21 mouse cellular contexts compared by ENCODE assay signal in genomic region chr12:17789486-17789885, GRCm38 (mm10).
A peak's percentile ranks its signal among the peaks of the same experiment; 100 is the strongest.
DNase-seq lines count a peak whose midpoint lies in the region; TF ChIP-seq lines count a peak whose summit lies in the region.
"Had no signal": no experiment of that assay in that cellular context is flagged by ENCODE, and none has a peak within 500 bp of the region (broad histone marks: within the 10 kb centered on the region; RNA-seq: fewer than 3 reads in every experiment).

No protein-coding gene starts in this region.

- no peaks in the 10 kb centered on the region for H3K79me2 ChIP-seq in CH12.LX (replicated peaks; ENCODE audit: control insufficient read depth, extremely low read depth, insufficient read depth, poor library complexity, severe bottlenecking)

- H3K9ac ChIP-seq in CH12.LX (ENCODE audit: insufficient read depth, low read depth), result no peak overlapping the region
- H3K9ac ChIP-seq: forebrain, embryonic 15.5 days; heart, embryonic 15.5 days; limb, embryonic 12.5 days; liver, embryonic 13.5 days; midbrain, embryonic 15.5 days had no signal

- H3K4me2 ChIP-seq in CH12.LX (ENCODE audit: insufficient read depth, low read depth, poor library complexity, severe bottlenecking), result no peak overlapping the region
- H3K4me2 ChIP-seq: forebrain, embryonic 15.5 days; heart, embryonic 15.5 days; limb, embryonic 12.5 days; liver, embryonic 13.5 days; midbrain, embryonic 15.5 days had no signal

- TF ChIP-seq RAD21 in CH12.LX (IDR thresholded peaks at IDR 0.05; ENCODE audit: low read depth, low read length), result no peak

- TF ChIP-seq CTCF in gastrocnemius, adult 2 months (IDR thresholded peaks at IDR 0.05), result peak; percentile 37; the same call in 1 of the 2 replicates
- TF ChIP-seq CTCF in layer of hippocampus, adult 2 months (conservative IDR thresholded peaks at IDR 0.05), result peak; percentile 60
- peak; percentile 13 to 50; a peak in 2 of 4 replicates for TF ChIP-seq CTCF in CH12.LX (conservative IDR thresholded peaks at IDR 0.05 in 1 of 2, IDR thresholded peaks at IDR 0.05 in 1 of 2; ENCODE audit: low read depth in 2 of 2, low read length in 2 of 2)

- H3K27me3 ChIP-seq in CH12.LX (replicated peaks), result no peaks in the 10 kb centered on the region
- H3K27me3 ChIP-seq: forebrain, embryonic 15.5 days; heart, embryonic 15.5 days; limb, embryonic 12.5 days; liver, embryonic 13.5 days; midbrain, embryonic 15.5 days had no signal

- dilution Hi-C loops in CH12.LX (cut with MboI; ENCODE audit: extremely low pct_ligation_motif_present, extremely low pct_unique_long_range_greater_than_20kb, low sequenced_read_pairs), result no loop called here

- no peak for TF ChIP-seq EP300 in CH12.LX (IDR thresholded peaks at IDR 0.05; ENCODE audit: low read length)

- H3K27ac ChIP-seq in gastrocnemius, adult 2 months, result no peak overlapping the region
- H3K27ac ChIP-seq in layer of hippocampus, adult 2 months, result no peak overlapping the region
- no peak overlapping the region for H3K27ac ChIP-seq in CH12.LX (ENCODE audit: insufficient read depth, low read depth)
- H3K27ac ChIP-seq: embryonic facial prominence, embryonic 10.5 days; forebrain, embryonic 15.5 days; heart, embryonic 15.5 days; limb, embryonic 12.5 days; liver, embryonic 13.5 days; midbrain, embryonic 15.5 days had no signal

- in situ Hi-C loops in CH12.LX (cut with MboI; ENCODE audit: low pct_ligation_motif_present, low pct_unique_long_range_greater_than_20kb, low sequenced_read_pairs), result loop anchor here (10.0 kb wide), 1 partner anchor 425 kb away; no protein-coding TSS in a partner anchor

- H3K4me3 ChIP-seq in gastrocnemius, adult 2 months, result no peak overlapping the region
- H3K4me3 ChIP-seq in layer of hippocampus, adult 2 months, result no peak overlapping the region
- no peak overlapping the region for H3K4me3 ChIP-seq in CH12.LX (replicated peaks in 1 of 3; ENCODE audit: low read depth in 2 of 3, low read length in 2 of 3, poor library complexity in 1 of 3)
- H3K4me3 ChIP-seq: embryonic facial prominence, embryonic 10.5 days; forebrain, embryonic 15.5 days; heart, embryonic 15.5 days; limb, embryonic 12.5 days; liver, embryonic 13.5 days; midbrain, embryonic 15.5 days; myocyte had no signal

- peaks cover 0 to 2% of the 10 kb centered on the region in 2 experiments for H3K36me3 ChIP-seq in CH12.LX (replicated peaks in 1 of 2; ENCODE audit: control insufficient read depth in 1 of 2, insufficient read depth in 1 of 2, low read length in 1 of 2)
- H3K36me3 ChIP-seq: forebrain, embryonic 15.5 days; heart, embryonic 15.5 days; midbrain, embryonic 15.5 days had no signal

- H3K9me3 ChIP-seq in CH12.LX (replicated peaks; ENCODE audit: low read length), result no peaks in the 10 kb centered on the region
- H3K9me3 ChIP-seq: embryonic facial prominence, embryonic 10.5 days; forebrain, embryonic 15.5 days; heart, embryonic 15.5 days; limb, embryonic 12.5 days; liver, embryonic 13.5 days; midbrain, embryonic 15.5 days had no signal

- DNase-seq in gastrocnemius, adult 2 months, result no peak
- DNase-seq in gastrocnemius, postnatal 14 days, result no peak
- no peak for DNase-seq in layer of hippocampus, adult 2 months (ENCODE audit: low spot score in 2 of 2)
- no peak for DNase-seq in layer of hippocampus, adult 18-20 months (ENCODE audit: low spot score in 2 of 2)
- DNase-seq in lung, postnatal 36 days, result peak; percentile 25
- no peak for DNase-seq in lung, postnatal 14 days
- peak; percentile 6 for DNase-seq in CH12.LX (ENCODE audit: extremely low read depth)
- DNase-seq in right cerebral cortex, postnatal 4 days, result no peak
- DNase-seq: adrenal gland, adult 2 months; cerebellum, adult 11-12 months; cerebellum, postnatal 10 days; gastrocnemius, postnatal 36 days; kidney, adult 2 months; kidney, postnatal 10 days; liver, embryonic 13.5 days had no signal

- peaks cover 0 to 3% of the 10 kb centered on the region in 2 experiments; a peak in 1 of 4 replicates for H3K4me1 ChIP-seq in CH12.LX (ENCODE audit: control insufficient read depth in 1 of 2, insufficient read depth in 2 of 2)
- H3K4me1 ChIP-seq: embryonic facial prominence, embryonic 10.5 days; forebrain, embryonic 15.5 days; heart, embryonic 15.5 days; limb, embryonic 12.5 days; liver, embryonic 13.5 days; midbrain, embryonic 15.5 days had no signal

- no peak for TF ChIP-seq POLR2A in CH12.LX (IDR thresholded peaks at IDR 0.05; ENCODE audit: low read depth, low read length)

- intact Hi-C loops in gastrocnemius, adult 2 months (cut with DNase I), result no loop called here
- intact Hi-C loops in gastrocnemius, postnatal 14 days (cut with DNase I; ENCODE audit: low total_unique reads), result no loop called here

TF ChIP-seq in CH12.LX, 34 proteins besides CTCF, POLR2A, EP300 and RAD21:
- TF ChIP-seq ETS1 (conservative IDR thresholded peaks at IDR 0.05; ENCODE audit: low read depth, low read length), result no peak
- no peak for TF ChIP-seq SMC3 (IDR thresholded peaks at IDR 0.05; ENCODE audit: low read depth, low read length)
- no peak for TF ChIP-seq SIN3A (IDR thresholded peaks at IDR 0.05; ENCODE audit: low read length)
- no peak for TF ChIP-seq USF2 (conservative IDR thresholded peaks at IDR 0.05; ENCODE audit: low read depth, low read length)
- no peak for TF ChIP-seq MYC (IDR thresholded peaks at IDR 0.05; ENCODE audit: low read depth, low read length)
- TF ChIP-seq POLR2AphosphoS2 (IDR thresholded peaks at IDR 0.05; ENCODE audit: low read depth, low read length), result no peak
- no peak for TF ChIP-seq CHD1 (IDR thresholded peaks at IDR 0.05; ENCODE audit: low read depth, low read length)
- no peak for TF ChIP-seq MAZ (IDR thresholded peaks at IDR 0.05; ENCODE audit: low read depth, low read length)
- TF ChIP-seq BHLHE40 (IDR thresholded peaks at IDR 0.05; ENCODE audit: low read depth, low read length), result no peak
- no peak for TF ChIP-seq E2F4 (IDR thresholded peaks at IDR 0.05; ENCODE audit: insufficient replicate concordance, low read depth, low read length)
- no peak for TF ChIP-seq MEF2A (IDR thresholded peaks at IDR 0.05; ENCODE audit: borderline replicate concordance, low read depth, low read length)

Comparison
In these comparisons a context has a peak if more than half of its experiments do, and no peak if none do; other contexts are left out.
1. DNase-seq: peak in lung, postnatal 36 days (single experiment) and CH12.LX (single experiment); none in gastrocnemius, adult 2 months (single experiment), gastrocnemius, postnatal 14 days (single experiment), layer of hippocampus, adult 2 months (0 of 2), layer of hippocampus, adult 18-20 months (0 of 2), lung, postnatal 14 days (single experiment) and right cerebral cortex, postnatal 4 days (single experiment).
2. Peak in every context shown above with its lines, with median percentiles within 50 percentile points of each other: CTCF ChIP-seq.